ENCODE assay signal across 11 mouse cellular contexts in genomic region chr12:12877539-12877938, GRCm38 (mm10).
DNase-seq lines count a peak whose midpoint lies in the region; ATAC-seq and TF ChIP-seq lines count a peak whose summit lies in the region.
"Had no signal": no experiment of that assay in that cellular context is flagged by ENCODE, and none has a peak within 500 bp of the region (broad histone marks: within the 10 kb centered on the region; RNA-seq: fewer than 3 reads in every experiment).

No protein-coding gene starts in this region.

- no peak overlapping the region for H3K27ac ChIP-seq in intestine, embryonic 15.5 days
- H3K27ac ChIP-seq in intestine, postnatal 0 days (ENCODE audit: low read depth, low read length) = no peak overlapping the region
- H3K27ac ChIP-seq in forebrain, embryonic 12.5 days = peak overlapping the region; percentile 87
- H3K27ac ChIP-seq in midbrain, embryonic 11.5 days (ENCODE audit: low read depth, low read length) = peak overlapping the region; percentile 27
- H3K27ac ChIP-seq: heart, embryonic 13.5 days; layer of hippocampus, adult 2 months had no signal

- peak; percentile 32; the same call in 1 of the 2 replicates for ATAC-seq in intestine, embryonic 15.5 days
- no peak for ATAC-seq in intestine, postnatal 0 days
- ATAC-seq in forebrain, embryonic 12.5 days (ENCODE audit: low FRiP score) = peak; percentile 91
- peak; percentile 93 for ATAC-seq in midbrain, embryonic 11.5 days (ENCODE audit: low FRiP score)

- H3K36me3 ChIP-seq in intestine, embryonic 15.5 days = no peaks in the 10 kb centered on the region
- no peaks in the 10 kb centered on the region for H3K36me3 ChIP-seq in intestine, postnatal 0 days (ENCODE audit: control insufficient read depth, insufficient read depth)
- H3K36me3 ChIP-seq in forebrain, embryonic 12.5 days (replicated peaks) = no peaks in the 10 kb centered on the region
- no peaks in the 10 kb centered on the region for H3K36me3 ChIP-seq in midbrain, embryonic 11.5 days (ENCODE audit: control insufficient read depth, insufficient read depth, low read length)
- H3K36me3 ChIP-seq: heart, embryonic 13.5 days had no signal

- intact Hi-C loops in heart, postnatal 25 days (cut with DNase I) = no loop called here

- H3K27me3 ChIP-seq in intestine, embryonic 15.5 days (replicated peaks) = no peaks in the 10 kb centered on the region
- no peaks in the 10 kb centered on the region for H3K27me3 ChIP-seq in intestine, postnatal 0 days (replicated peaks; ENCODE audit: control insufficient read depth, insufficient read depth, low read length)
- H3K27me3 ChIP-seq in forebrain, embryonic 12.5 days = no peaks in the 10 kb centered on the region
- no peaks in the 10 kb centered on the region for H3K27me3 ChIP-seq in midbrain, embryonic 11.5 days (ENCODE audit: control insufficient read depth, insufficient read depth, low read length)
- H3K27me3 ChIP-seq: heart, embryonic 13.5 days had no signal

- DNase-seq in cerebellum, adult 18-20 months = peak; percentile 66 to 75
- peak; percentile 89 for DNase-seq in midbrain, embryonic 11.5 days (ENCODE audit: low spot score, missing footprints)
- DNase-seq in heart, postnatal 25 days (ENCODE audit: low spot score) = no peak
- DNase-seq in thymus, postnatal 0 days (ENCODE audit: low spot score) = no peak
- no peak for DNase-seq in ovary, postnatal 36 days (ENCODE audit: low spot score)
- DNase-seq: lung, postnatal 36 days had no signal

- H3K9ac ChIP-seq in intestine, embryonic 15.5 days = no peak overlapping the region
- no peak overlapping the region for H3K9ac ChIP-seq in intestine, postnatal 0 days (ENCODE audit: low read depth, low read length)
- H3K9ac ChIP-seq in forebrain, embryonic 12.5 days = no peak overlapping the region
- peak overlapping the region; percentile 3; the same call in 1 of the 2 replicates for H3K9ac ChIP-seq in midbrain, embryonic 11.5 days (ENCODE audit: low read length)
- H3K9ac ChIP-seq: heart, embryonic 13.5 days had no signal

- no peak for TF ChIP-seq CTCF in intestine, postnatal 0 days (IDR thresholded peaks at IDR 0.05; ENCODE audit: low read depth)

- no peak overlapping the region for H3K4me3 ChIP-seq in intestine, embryonic 15.5 days (replicated peaks)
- H3K4me3 ChIP-seq in intestine, postnatal 0 days (ENCODE audit: low read depth, low read length) = no peak overlapping the region
- no peak overlapping the region for H3K4me3 ChIP-seq in forebrain, embryonic 12.5 days (replicated peaks)
- no peak overlapping the region for H3K4me3 ChIP-seq in midbrain, embryonic 11.5 days (ENCODE audit: low read depth, low read length)
- H3K4me3 ChIP-seq: heart, embryonic 13.5 days; layer of hippocampus, adult 2 months had no signal

- WGBS in intestine, embryonic 15.5 days = 69% methylated on average over 5 of the region's 5 CpGs
- 71% methylated on average over 5 of the region's 5 CpGs for WGBS in intestine, postnatal 0 days
- 17% methylated on average over 5 of the region's 5 CpGs for WGBS in forebrain, embryonic 12.5 days
- WGBS in midbrain, embryonic 11.5 days = 37% methylated on average over 5 of the region's 5 CpGs

- H3K9me3 ChIP-seq in intestine, embryonic 15.5 days = no peaks in the 10 kb centered on the region
- H3K9me3 ChIP-seq in intestine, postnatal 0 days (ENCODE audit: control insufficient read depth) = no peaks in the 10 kb centered on the region
- H3K9me3 ChIP-seq in forebrain, embryonic 12.5 days = no peaks in the 10 kb centered on the region
- no peaks in the 10 kb centered on the region for H3K9me3 ChIP-seq in midbrain, embryonic 11.5 days (ENCODE audit: control insufficient read depth, low read length)
- H3K9me3 ChIP-seq: heart, embryonic 13.5 days had no signal

- no peak overlapping the region for H3K4me2 ChIP-seq in intestine, embryonic 15.5 days (replicated peaks)
- no peak overlapping the region for H3K4me2 ChIP-seq in intestine, postnatal 0 days (replicated peaks; ENCODE audit: low read depth)
- no peak overlapping the region for H3K4me2 ChIP-seq in forebrain, embryonic 12.5 days
- no peak overlapping the region for H3K4me2 ChIP-seq in midbrain, embryonic 11.5 days
- H3K4me2 ChIP-seq: heart, embryonic 13.5 days had no signal

- no peaks in the 10 kb centered on the region for H3K4me1 ChIP-seq in intestine, embryonic 15.5 days (replicated peaks)
- peaks cover 5% of the 10 kb centered on the region; the same call in 1 of the 2 replicates for H3K4me1 ChIP-seq in intestine, postnatal 0 days (replicated peaks; ENCODE audit: control insufficient read depth, insufficient read depth, low read length)
- peaks cover 25% of the 10 kb centered on the region for H3K4me1 ChIP-seq in forebrain, embryonic 12.5 days
- peaks cover 9% of the 10 kb centered on the region for H3K4me1 ChIP-seq in midbrain, embryonic 11.5 days (ENCODE audit: control insufficient read depth, insufficient read depth, low read length)

Comparison
In these comparisons a context has a peak if more than half of its experiments do, and no peak if none do; other contexts are left out.
1. H3K27ac ChIP-seq: peak in forebrain, embryonic 12.5 days (single experiment) and midbrain, embryonic 11.5 days (single experiment); none in intestine, embryonic 15.5 days (single experiment) and intestine, postnatal 0 days (single experiment).
2. DNase-seq: peak in cerebellum, adult 18-20 months (2 of 2) and midbrain, embryonic 11.5 days (single experiment); none in heart, postnatal 25 days (single experiment), thymus, postnatal 0 days (single experiment) and ovary, postnatal 36 days (single experiment).